Mouse (Mus musculus): ENCODE measurements around the gene Golga3. TPM values are rescaled to one million over a fixed set of nuclear protein-coding genes. Genes with fewer than 3 reads are reported as not detected.
A peak's percentile ranks its signal among the peaks of the same experiment; 100 is the strongest.

Golga3 gene
- 37.4 and 40.8 TPM in 2 replicates for polyA plus RNA-seq (2012; rRNA removed)

GRCm38 (mm10) chr5:110176362-110177020 lies at the start of gene Golga3:
TSS of gene Golga3 (plus strand) at chr5:110176701.
- TF ChIP-seq POLR2A (IDR thresholded peaks at IDR 0.05; ENCODE audit: control insufficient read depth, low read depth, low read length) = peak; percentile 41
- TF ChIP-seq CTCF (IDR thresholded peaks at IDR 0.05; ENCODE audit: control insufficient read depth, insufficient read depth, insufficient replicate concordance, low read depth, low read length) = no peak
- peak within 1 kb of the TSS; percentile 90 for H3K27ac ChIP-seq (ENCODE audit: control insufficient read depth, insufficient read depth, low read depth, low read length)
- no peaks in the 10 kb centered on the region for H3K4me1 ChIP-seq (ENCODE audit: control insufficient read depth, insufficient read depth, low read length)
- no peaks in the 10 kb centered on the region for H3K36me3 ChIP-seq (ENCODE audit: control insufficient read depth, insufficient read depth, low read length)
- H3K4me3 ChIP-seq (ENCODE audit: control insufficient read depth, low read depth, low read length) = peak within 1 kb of the TSS; percentile 98
- no peaks in the 10 kb centered on the region for H3K27me3 ChIP-seq (ENCODE audit: control insufficient read depth, insufficient read depth, low read length)

- peak within 1 kb of the TSS; percentile 85 for H3K27ac ChIP-seq (ENCODE audit: control insufficient read depth, insufficient read depth, low read depth, low read length)
- H3K36me3 ChIP-seq (ENCODE audit: control insufficient read depth, insufficient read depth, low read length) = no peaks in the 10 kb centered on the region
- peak within 1 kb of the TSS; percentile 94 for H3K4me3 ChIP-seq (ENCODE audit: control insufficient read depth, low read depth, low read length)
- TF ChIP-seq CTCF (IDR thresholded peaks at IDR 0.05; ENCODE audit: control insufficient read depth, insufficient read depth, insufficient replicate concordance, low read depth, low read length) (no peak), POLR2A (IDR thresholded peaks at IDR 0.05; ENCODE audit: control insufficient read depth, low read depth, low read length) (peak; percentile 93)
- no peaks in the 10 kb centered on the region for H3K4me1 ChIP-seq (ENCODE audit: control insufficient read depth, insufficient read depth, low read length)
- no peaks in the 10 kb centered on the region for H3K27me3 ChIP-seq (ENCODE audit: control insufficient read depth, insufficient read depth, low read length)
These were observed 41.0 kb upstream of the Golga3 start, which contains the start of gene Chfr for GRCm38 (mm10) chr5:110135293-110136086. TSS of gene Chfr (plus strand) at chr5:110135842.

GRCm38 (mm10) chr5:110136087-110136464 lies 40.4 kb upstream of the Golga3 start:
- H3K27ac ChIP-seq (ENCODE audit: control insufficient read depth, insufficient read depth, low read depth, low read length) = peak overlapping the region; percentile 85
- H3K4me1 ChIP-seq (ENCODE audit: control insufficient read depth, insufficient read depth, low read length) = no peaks in the 10 kb centered on the region
- TF ChIP-seq CTCF (IDR thresholded peaks at IDR 0.05; ENCODE audit: control insufficient read depth, insufficient read depth, insufficient replicate concordance, low read depth, low read length) (no peak), POLR2A (IDR thresholded peaks at IDR 0.05; ENCODE audit: control insufficient read depth, low read depth, low read length) (no peak)
- H3K4me3 ChIP-seq (ENCODE audit: control insufficient read depth, low read depth, low read length) = peak overlapping the region; percentile 94
- no peaks in the 10 kb centered on the region for H3K36me3 ChIP-seq (ENCODE audit: control insufficient read depth, insufficient read depth, low read length)
- no peaks in the 10 kb centered on the region for H3K27me3 ChIP-seq (ENCODE audit: control insufficient read depth, insufficient read depth, low read length)

- Histone ChIP-seq H3K4me3 (ENCODE audit: control insufficient read depth, low read depth, low read length) (no peak overlapping the region), H3K27ac (ENCODE audit: control insufficient read depth, insufficient read depth, low read depth, low read length) (no peak overlapping the region), H3K4me1 (ENCODE audit: control insufficient read depth, insufficient read depth, low read length) (no peaks in the 10 kb centered on the region), H3K27me3 (ENCODE audit: control insufficient read depth, insufficient read depth, low read length) (no peaks in the 10 kb centered on the region), H3K36me3 (ENCODE audit: control insufficient read depth, insufficient read depth, low read length) (no peaks in the 10 kb centered on the region; the same call in 1 of the 2 replicates)
- TF ChIP-seq POLR2A (IDR thresholded peaks at IDR 0.05; ENCODE audit: control insufficient read depth, low read depth, low read length) = no peak
- TF ChIP-seq CTCF (IDR thresholded peaks at IDR 0.05; ENCODE audit: control insufficient read depth, insufficient read depth, insufficient replicate concordance, low read depth, low read length) = no peak
These were observed 38.7 kb upstream of the Golga3 start for GRCm38 (mm10) chr5:110137816-110138215.

GRCm38 (mm10) chr5:110139325-110139724 lies 37.2 kb upstream of the Golga3 start:
- Histone ChIP-seq H3K4me1 (ENCODE audit: control insufficient read depth, insufficient read depth, low read length) (no peaks in the 10 kb centered on the region), H3K27ac (ENCODE audit: control insufficient read depth, insufficient read depth, low read depth, low read length) (no peak overlapping the region), H3K27me3 (ENCODE audit: control insufficient read depth, insufficient read depth, low read length) (no peaks in the 10 kb centered on the region), H3K36me3 (ENCODE audit: control insufficient read depth, insufficient read depth, low read length) (no peaks in the 10 kb centered on the region; the same call in 1 of the 2 replicates), H3K4me3 (ENCODE audit: control insufficient read depth, low read depth, low read length) (no peak overlapping the region)
- no peak for TF ChIP-seq CTCF (IDR thresholded peaks at IDR 0.05; ENCODE audit: control insufficient read depth, insufficient read depth, insufficient replicate concordance, low read depth, low read length)
- no peak for TF ChIP-seq POLR2A (IDR thresholded peaks at IDR 0.05; ENCODE audit: control insufficient read depth, low read depth, low read length)

GRCm38 (mm10) chr5:110140424-110140823 lies 36.1 kb upstream of the Golga3 start:
- H3K27me3 ChIP-seq (ENCODE audit: control insufficient read depth, insufficient read depth, low read length) = no peaks in the 10 kb centered on the region
- no peaks in the 10 kb centered on the region for H3K4me1 ChIP-seq (ENCODE audit: control insufficient read depth, insufficient read depth, low read length)
- TF ChIP-seq CTCF (IDR thresholded peaks at IDR 0.05; ENCODE audit: control insufficient read depth, insufficient read depth, insufficient replicate concordance, low read depth, low read length) (no peak), POLR2A (IDR thresholded peaks at IDR 0.05; ENCODE audit: control insufficient read depth, low read depth, low read length) (no peak)
- peaks cover 1% of the 10 kb centered on the region; the same call in 1 of the 2 replicates for H3K36me3 ChIP-seq (ENCODE audit: control insufficient read depth, insufficient read depth, low read length)
- H3K4me3 ChIP-seq (ENCODE audit: control insufficient read depth, low read depth, low read length) = no peak overlapping the region
- H3K27ac ChIP-seq (ENCODE audit: control insufficient read depth, insufficient read depth, low read depth, low read length) = no peak overlapping the region

- no peak overlapping the region for H3K27ac ChIP-seq (ENCODE audit: control insufficient read depth, insufficient read depth, low read depth, low read length)
- no peak overlapping the region for H3K4me3 ChIP-seq (ENCODE audit: control insufficient read depth, low read depth, low read length)
- TF ChIP-seq POLR2A (IDR thresholded peaks at IDR 0.05; ENCODE audit: control insufficient read depth, low read depth, low read length) (no peak), CTCF (IDR thresholded peaks at IDR 0.05; ENCODE audit: control insufficient read depth, insufficient read depth, insufficient replicate concordance, low read depth, low read length) (no peak)
- H3K4me1 ChIP-seq (ENCODE audit: control insufficient read depth, insufficient read depth, low read length) = no peaks in the 10 kb centered on the region
- H3K36me3 ChIP-seq (ENCODE audit: control insufficient read depth, insufficient read depth, low read length) = peaks cover 2% of the 10 kb centered on the region; the same call in 1 of the 2 replicates
- no peaks in the 10 kb centered on the region for H3K27me3 ChIP-seq (ENCODE audit: control insufficient read depth, insufficient read depth, low read length)
These were observed 34.2 kb upstream of the Golga3 start for GRCm38 (mm10) chr5:110142309-110142708.

All from testis, adult 2 months (tissue).